8 mouse cellular contexts compared by ENCODE assay signal in genomic region chr15:102103947-102104555, GRCm38 (mm10). TPM values are rescaled to one million over a fixed set of nuclear protein-coding genes. Genes with fewer than 3 reads are reported as not detected.
DNase-seq lines count a peak whose midpoint lies in the region; ATAC-seq lines count a peak whose summit lies in the region.

No protein-coding gene starts in this region.

- no peaks in the 10 kb centered on the region for H3K9me3 ChIP-seq in embryonic facial prominence, embryonic 12.5 days
- H3K9me3 ChIP-seq in heart, embryonic 15.5 days (replicated peaks) = no peaks in the 10 kb centered on the region

- 12% methylated on average over 12 of the region's 12 CpGs for WGBS in embryonic facial prominence, embryonic 12.5 days
- 24% methylated on average over 12 of the region's 12 CpGs for WGBS in heart, embryonic 15.5 days

- H3K27me3 ChIP-seq in embryonic facial prominence, embryonic 12.5 days = peaks cover 15% of the 10 kb centered on the region; the same call in 1 of the 2 replicates
- peaks cover 3% of the 10 kb centered on the region for H3K27me3 ChIP-seq in heart, embryonic 15.5 days

- DNase-seq in cerebellum, postnatal 10 days = peak; percentile 29 to 42
- DNase-seq in cerebellum, postnatal 4 days (ENCODE audit: low spot score in 2 of 2) = no peak
- DNase-seq in kidney, postnatal 10 days = peak; percentile 83
- DNase-seq in mesoderm, embryonic 11.5 days (ENCODE audit: low read depth, low spot score) = peak; percentile 68
- DNase-seq in right cerebral cortex, adult 18-20 months = no peak

- peaks cover 18% of the 10 kb centered on the region; the same call in 1 of the 2 replicates for H3K36me3 ChIP-seq in embryonic facial prominence, embryonic 12.5 days
- H3K36me3 ChIP-seq in heart, embryonic 15.5 days = peaks cover 21% of the 10 kb centered on the region

- ATAC-seq in embryonic facial prominence, embryonic 12.5 days (ENCODE audit: insufficient number of reproducible peaks, insufficient read depth, low FRiP score, low TSS enrichment) = no peak
- ATAC-seq in heart, embryonic 15.5 days (replicated peaks; ENCODE audit: insufficient number of reproducible peaks, insufficient read depth, low FRiP score, low read depth) = no peak
- ATAC-seq in CD4-positive, CD25-positive, alpha-beta regulatory T cell, adult 4 months = no peak

- peak overlapping the region; percentile 96 for H3K27ac ChIP-seq in embryonic facial prominence, embryonic 12.5 days
- H3K27ac ChIP-seq in heart, embryonic 15.5 days = peak overlapping the region; percentile 96

- peak overlapping the region; percentile 41 for H3K4me3 ChIP-seq in embryonic facial prominence, embryonic 12.5 days
- H3K4me3 ChIP-seq in heart, embryonic 15.5 days = peak overlapping the region; percentile 66

- peaks cover 74% of the 10 kb centered on the region for H3K4me1 ChIP-seq in embryonic facial prominence, embryonic 12.5 days
- peaks cover 95% of the 10 kb centered on the region for H3K4me1 ChIP-seq in heart, embryonic 15.5 days (replicated peaks)

- peak overlapping the region; percentile 61; the same call in 1 of the 2 replicates for H3K9ac ChIP-seq in embryonic facial prominence, embryonic 12.5 days
- H3K9ac ChIP-seq in heart, embryonic 15.5 days = peak overlapping the region; percentile 75

- peak overlapping the region; percentile 81 for H3K4me2 ChIP-seq in embryonic facial prominence, embryonic 12.5 days (replicated peaks)
- H3K4me2 ChIP-seq in heart, embryonic 15.5 days = peak overlapping the region; percentile 91

RNA-seq across cellular contexts. Expression of gene Tns2, which starts 3.8 kb away (rescaled TPM):
- polyA plus RNA-seq in embryonic facial prominence, embryonic 12.5 days (2016; fragmentation: Nextera tagmentation; extraction: Ambion mirVana) = 29.6 and 34.0 TPM in 2 replicates
- polyA plus RNA-seq in heart, embryonic 15.5 days (2015; fragmentation: Nextera tagmentation; extraction: Ambion mirVana) = 30.9 and 31.0 TPM in 2 replicates
- 1 to 10 TPM; 1.1 to 2.3 TPM for polyA plus RNA-seq in CD4-positive, CD25-positive, alpha-beta regulatory T cell, adult 4 months (2017; shearing (Covaris generic))

RNA-seq across cellular contexts. Expression of gene Eif4b, which starts 30.5 kb away (rescaled TPM):
- polyA plus RNA-seq in embryonic facial prominence, embryonic 12.5 days (2016; fragmentation: Nextera tagmentation; extraction: Ambion mirVana) = 113 and 120 TPM in 2 replicates
- 56.5 and 71.8 TPM in 2 replicates for polyA plus RNA-seq in heart, embryonic 15.5 days (2015; fragmentation: Nextera tagmentation; extraction: Ambion mirVana)
- polyA plus RNA-seq in CD4-positive, CD25-positive, alpha-beta regulatory T cell, adult 4 months (2017; shearing (Covaris generic)) = 100 to 1,000 TPM; 123 to 189 TPM

RNA-seq across cellular contexts. Expression of gene Spryd3, which starts 32.0 kb away (rescaled TPM):
- 15.6 and 15.7 TPM in 2 replicates for polyA plus RNA-seq in embryonic facial prominence, embryonic 12.5 days (2016; fragmentation: Nextera tagmentation; extraction: Ambion mirVana)
- 16.0 and 22.4 TPM in 2 replicates for polyA plus RNA-seq in heart, embryonic 15.5 days (2015; fragmentation: Nextera tagmentation; extraction: Ambion mirVana)
- 10 to 100 TPM; 28.8 to 65.3 TPM for polyA plus RNA-seq in CD4-positive, CD25-positive, alpha-beta regulatory T cell, adult 4 months (2017; shearing (Covaris generic))

RNA-seq across cellular contexts. Expression of gene Igfbp6, which starts 40.1 kb away (rescaled TPM):
- polyA plus RNA-seq in embryonic facial prominence, embryonic 12.5 days (2016; fragmentation: Nextera tagmentation; extraction: Ambion mirVana) = 0.92 and 1.2 TPM in 2 replicates
- 9.5 and 10.2 TPM in 2 replicates for polyA plus RNA-seq in heart, embryonic 15.5 days (2015; fragmentation: Nextera tagmentation; extraction: Ambion mirVana)
- under 1 TPM in 1 of 2 experiments, not detected in 1; 0.60 TPM for polyA plus RNA-seq in CD4-positive, CD25-positive, alpha-beta regulatory T cell, adult 4 months (2017; shearing (Covaris generic))

RNA-seq across cellular contexts. Expression of gene Soat2, which starts 46.3 kb away (rescaled TPM):
- 0.13 and 0.17 TPM in 2 replicates for polyA plus RNA-seq in embryonic facial prominence, embryonic 12.5 days (2016; fragmentation: Nextera tagmentation; extraction: Ambion mirVana)
- 0.23 and 0.63 TPM in 2 replicates for polyA plus RNA-seq in heart, embryonic 15.5 days (2015; fragmentation: Nextera tagmentation; extraction: Ambion mirVana)
- 1 to 10 TPM in 1 of 2 experiments, under 1 TPM in 1; 0.69 to 1.0 TPM for polyA plus RNA-seq in CD4-positive, CD25-positive, alpha-beta regulatory T cell, adult 4 months (2017; shearing (Covaris generic))

Comparison
In these comparisons a context has a peak if more than half of its experiments do, and no peak if none do; other contexts are left out.
1. DNase-seq: peak in cerebellum, postnatal 10 days (2 of 2), kidney, postnatal 10 days (single experiment) and mesoderm, embryonic 11.5 days (single experiment); none in cerebellum, postnatal 4 days (0 of 2) and right cerebral cortex, adult 18-20 months (single experiment).